Mouse (Mus musculus) layer of hippocampus, adult 6 months (tissue): Measurements from ENCODE around the gene Kctd11. TPM values are rescaled to one million over a fixed set of nuclear protein-coding genes. Genes with fewer than 3 reads are reported as not detected.

Experiments used
- long read RNA-seq, 2 experiments: library from polyadenylated mRNA; unstranded; transcript quantifications; one replicate each; pipeline ENCODE4 v2.0.0; 2019 to 2020
- microRNA-seq: library from miRNA; unstranded; fragments of <30 nt; microRNA quantifications from one replicate; pipeline ENCODE4 v1.2.0, GENCODE M21; 2020
- polyA plus RNA-seq: library from polyadenylated mRNA; unstranded; fragments of <200 nt; fragmentation: Nextera tagmentation; gene quantifications from 2 replicates; pipeline ENCODE4 v1.2.3, GENCODE M21; 2021

Gene Kctd11
- polyA plus RNA-seq: 0.63 and 0.64 TPM in 2 replicates
- long read RNA-seq, experiment 1, partial matches to known transcripts: 0 of 3 reads
- long read RNA-seq, experiment 1, other reads (novel, unspliced or antisense): 0 of 3 reads
- long read RNA-seq, experiment 2, partial matches to known transcripts: 0 of 2 reads
- long read RNA-seq, experiment 2, other reads (novel, unspliced or antisense): 0 of 2 reads

GRCm38 (mm10) chr11:69880853-69881603 lies at the start of gene Kctd11:
TSS of gene Kctd11 (minus strand) at chr11:69881406.

GRCm38 (mm10) chr11:69921114-69922011 lies 40.2 kb upstream of the Kctd11 start, which contains the start of gene Eif5a:
TSS of gene Eif5a (minus strand) at chr11:69921958.

GRCm38 (mm10) chr11:69913554-69914371 lies 32.6 kb upstream of the Kctd11 start, which contains the start of gene Gps2:
TSS of gene Gps2 (plus strand) at chr11:69913888.

GRCm38 (mm10) chr11:69900471-69901405 lies 19.5 kb upstream of the Kctd11 start, which contains the start of the genes 2810408A11Rik and Neurl4:
TSS of gene 2810408A11Rik (minus strand) at chr11:69900987.
TSS of gene Neurl4 (plus strand) at chr11:69901072.

GRCm38 (mm10) chr11:69895291-69895690 lies 14.1 kb upstream of the Kctd11 start, which contains the start of gene Acap1:
TSS of gene Acap1 (minus strand) at chr11:69895539.

GRCm38 (mm10) chr11:69877878-69878277 lies 3.3 kb downstream of the Kctd11 start, which contains the start of gene Tmem95:
TSS of gene Tmem95 (minus strand) at chr11:69878018.

GRCm38 (mm10) chr11:69858113-69858998 lies 22.9 kb downstream of the Kctd11 start, which contains the start of gene Tnk1:
TSS of gene Tnk1 (minus strand) at chr11:69858730.

GRCm38 (mm10) chr11:69846198-69846680 lies 35.0 kb downstream of the Kctd11 start, which contains the start of gene Plscr3:
TSS of gene Plscr3 (plus strand) at chr11:69846376.

GRCm38 (mm10) chr11:69837952-69838713 lies 43.1 kb downstream of the Kctd11 start, which contains the start of gene Tmem256:
TSS of gene Tmem256 (plus strand) at chr11:69838514.

GRCm38 (mm10) chr11:69837604-69837951 lies 43.6 kb downstream of the Kctd11 start, which contains the start of gene Nlgn2:
TSS of gene Nlgn2 (minus strand) at chr11:69837784.

Small RNA genes lying within 50 kb of the gene (microRNA-seq; reads per million reads assigned to microRNA genes)
- gene Mir6924: not detected

Other genes starting within 250 kb of the Kctd11 start
- 6.9 and 7.9 TPM in 2 replicates for gene Fxr2, start 248.4 kb downstream of the Kctd11 start, polyA plus RNA-seq
- 0.16 TPM in 1 of 2 replicates, not detected in the other for gene Sox15, start 226.1 kb downstream of the Kctd11 start, polyA plus RNA-seq
- 94.9 and 96.8 TPM in 2 replicates for gene Mpdu1, start 218.8 kb downstream of the Kctd11 start, polyA plus RNA-seq
- 18.4 and 22.2 TPM in 2 replicates for gene Cd68, start 215.3 kb downstream of the Kctd11 start, polyA plus RNA-seq
- 177 and 178 TPM in 2 replicates for gene Eif4a1, start 209.0 kb downstream of the Kctd11 start, polyA plus RNA-seq
- gene Senp3, start 199.3 kb downstream of the Kctd11 start, polyA plus RNA-seq: 14.3 and 15.8 TPM in 2 replicates
- 3.6 and 4.5 TPM in 2 replicates for gene Tnfsf13, start 195.6 kb downstream of the Kctd11 start, polyA plus RNA-seq
- gene Tnfsf12, start 185.6 kb downstream of the Kctd11 start, polyA plus RNA-seq: 2.8 and 3.4 TPM in 2 replicates
- 1.9 and 2.8 TPM in 2 replicates for gene Tnfsfm13, start 185.3 kb downstream of the Kctd11 start, polyA plus RNA-seq
- 6.6 and 7.7 TPM in 2 replicates for gene Polr2a, start 122.8 kb downstream of the Kctd11 start, polyA plus RNA-seq
- gene Slc35g3, start 119.4 kb downstream of the Kctd11 start, polyA plus RNA-seq: 0.19 TPM in 1 of 2 replicates, not detected in the other
- gene Zbtb4, start 115.5 kb downstream of the Kctd11 start, polyA plus RNA-seq: 4.4 and 5.5 TPM in 2 replicates
- 0.25 and 0.46 TPM in 2 replicates for gene Chrnb1, start 85.5 kb downstream of the Kctd11 start, polyA plus RNA-seq
- gene Fgf11, start 79.5 kb downstream of the Kctd11 start, polyA plus RNA-seq: 3.7 and 3.9 TPM in 2 replicates
- gene Tmem102, start 75.8 kb downstream of the Kctd11 start, polyA plus RNA-seq: 0.40 and 1.9 TPM in 2 replicates
- gene Gm39566, start 66.1 kb downstream of the Kctd11 start, polyA plus RNA-seq: not detected in 2 replicates
- not detected in 2 replicates for gene Spem2, start 62.9 kb downstream of the Kctd11 start, polyA plus RNA-seq
- gene Spem1, start 59.2 kb downstream of the Kctd11 start, polyA plus RNA-seq: not detected in 2 replicates
- 10.5 and 10.6 TPM in 2 replicates for gene Nlgn2, start 43.6 kb downstream of the Kctd11 start, polyA plus RNA-seq
- 460 and 516 TPM in 2 replicates for gene Tmem256, start 42.9 kb downstream of the Kctd11 start, polyA plus RNA-seq
- 5.0 and 5.4 TPM in 2 replicates for gene Plscr3, start 35.0 kb downstream of the Kctd11 start, polyA plus RNA-seq
- gene Tnk1, start 22.7 kb downstream of the Kctd11 start, polyA plus RNA-seq: not detected in 2 replicates
- not detected in 2 replicates for gene Tmem95, start 3.4 kb downstream of the Kctd11 start, polyA plus RNA-seq
- gene Acap1, start 14.1 kb upstream of the Kctd11 start, polyA plus RNA-seq: not detected in 2 replicates
- 0.24 and 0.34 TPM in 2 replicates for gene 2810408A11Rik, start 19.6 kb upstream of the Kctd11 start, polyA plus RNA-seq
- gene Neurl4, start 19.7 kb upstream of the Kctd11 start, polyA plus RNA-seq: 9.8 and 12.3 TPM in 2 replicates
- gene Gps2, start 32.5 kb upstream of the Kctd11 start, polyA plus RNA-seq: 20.7 and 21.7 TPM in 2 replicates
- gene Eif5a, start 40.6 kb upstream of the Kctd11 start, polyA plus RNA-seq: 766 and 767 TPM in 2 replicates
- 0.35 TPM in 1 of 2 replicates, not detected in the other for gene Ybx2, start 54.4 kb upstream of the Kctd11 start, polyA plus RNA-seq
- 0.43 and 0.93 TPM in 2 replicates for gene Slc2a4, start 66.8 kb upstream of the Kctd11 start, polyA plus RNA-seq
- not detected in 2 replicates for gene Cldn7, start 83.4 kb upstream of the Kctd11 start, polyA plus RNA-seq
- gene Ctdnep1, start 99.8 kb upstream of the Kctd11 start, polyA plus RNA-seq: 15.1 and 15.6 TPM in 2 replicates
- 101 and 106 TPM in 2 replicates for gene Elp5, start 101.1 kb upstream of the Kctd11 start, polyA plus RNA-seq
- gene Gabarap, start 109.7 kb upstream of the Kctd11 start, polyA plus RNA-seq: 359 and 408 TPM in 2 replicates
- 8.8 and 10.5 TPM in 2 replicates for gene Phf23, start 114.4 kb upstream of the Kctd11 start, polyA plus RNA-seq
- gene Dvl2, start 119.2 kb upstream of the Kctd11 start, polyA plus RNA-seq: 1.4 and 1.7 TPM in 2 replicates
- 61.5 and 64.6 TPM in 2 replicates for gene Acadvl, start 134.0 kb upstream of the Kctd11 start, polyA plus RNA-seq
- 64.5 and 70.1 TPM in 2 replicates for gene Dlg4, start 135.5 kb upstream of the Kctd11 start, polyA plus RNA-seq
- gene Asgr1, start 172.7 kb upstream of the Kctd11 start, polyA plus RNA-seq: 0.48 and 2.2 TPM in 2 replicates
- not detected in 2 replicates for gene Asgr2, start 211.2 kb upstream of the Kctd11 start, polyA plus RNA-seq
- 0.34 and 0.46 TPM in 2 replicates for gene Mgl2, start 248.9 kb upstream of the Kctd11 start, polyA plus RNA-seq